ENCODE assay signal across 15 mouse cellular contexts in genomic region chr7:37774463-37774970, GRCm38 (mm10). TPM values are rescaled to one million over a fixed set of nuclear protein-coding genes. Genes with fewer than 3 reads are reported as not detected.
A peak's percentile ranks its signal among the peaks of the same experiment; 100 is the strongest.
DNase-seq lines count a peak whose midpoint lies in the region; ATAC-seq lines count a peak whose summit lies in the region.
"Had no signal": no experiment of that assay in that cellular context is flagged by ENCODE, and none has a peak within 500 bp of the region (broad histone marks: within the 10 kb centered on the region; RNA-seq: fewer than 3 reads in every experiment).

No protein-coding gene starts in this region.

- intact Hi-C loops in gastrocnemius, postnatal 14 days (cut with DNase I; ENCODE audit: low total_unique reads) = loop anchor here (5.0 kb wide), 1 partner anchor 397 kb away; no protein-coding TSS in a partner anchor

- peak; percentile 42 for DNase-seq in hindbrain, embryonic 11.5 days (ENCODE audit: low spot score)
- peak; percentile 32 for DNase-seq in cerebellum, adult 8-10 months
- peak; percentile 21 to 33 for DNase-seq in cerebellum, postnatal 25 days
- DNase-seq in thymus, postnatal 25 days = no peak
- no peak for DNase-seq in gastrocnemius, postnatal 14 days
- DNase-seq: adrenal gland, postnatal 10 days; kidney, adult 2 months; kidney, postnatal 4 days; thymus, adult 2 months had no signal

- no peak overlapping the region for H3K4me2 ChIP-seq in hindbrain, embryonic 11.5 days (replicated peaks; ENCODE audit: low read depth, low read length)
- no peak overlapping the region for H3K4me2 ChIP-seq in hindbrain, embryonic 12.5 days (replicated peaks)
- peak overlapping the region; percentile 10; the same call in 1 of the 2 replicates for H3K4me2 ChIP-seq in hindbrain, embryonic 16.5 days (ENCODE audit: low read length)
- H3K4me2 ChIP-seq: liver, embryonic 11.5 days; lung, embryonic 15.5 days had no signal

- H3K27me3 ChIP-seq in hindbrain, embryonic 11.5 days (ENCODE audit: control insufficient read depth, insufficient read depth, low read length) = no peaks in the 10 kb centered on the region; the same call in 1 of the 2 replicates
- H3K27me3 ChIP-seq in hindbrain, embryonic 12.5 days = peaks cover 9% of the 10 kb centered on the region; the same call in 1 of the 2 replicates
- H3K27me3 ChIP-seq in hindbrain, embryonic 16.5 days (replicated peaks; ENCODE audit: control insufficient read depth, insufficient read depth, low read length) = no peaks in the 10 kb centered on the region; the same call in 1 of the 2 replicates

- H3K36me3 ChIP-seq in hindbrain, embryonic 11.5 days (ENCODE audit: control insufficient read depth, insufficient read depth, low read length) = no peaks in the 10 kb centered on the region
- no peaks in the 10 kb centered on the region for H3K36me3 ChIP-seq in hindbrain, embryonic 12.5 days
- H3K36me3 ChIP-seq in hindbrain, embryonic 16.5 days (ENCODE audit: control insufficient read depth, insufficient read depth, low read length) = no peaks in the 10 kb centered on the region
- H3K36me3 ChIP-seq: lung, embryonic 15.5 days had no signal

- no peak overlapping the region for H3K4me3 ChIP-seq in hindbrain, embryonic 11.5 days (ENCODE audit: low read depth, low read length)
- H3K4me3 ChIP-seq in hindbrain, embryonic 12.5 days = no peak overlapping the region
- H3K4me3 ChIP-seq in hindbrain, embryonic 16.5 days (ENCODE audit: low read length) = no peak overlapping the region
- H3K4me3 ChIP-seq: lung, embryonic 15.5 days had no signal

- no peak overlapping the region for H3K27ac ChIP-seq in hindbrain, embryonic 11.5 days (ENCODE audit: low read depth, low read length)
- no peak overlapping the region for H3K27ac ChIP-seq in hindbrain, embryonic 12.5 days
- H3K27ac ChIP-seq in hindbrain, embryonic 16.5 days (ENCODE audit: low read depth, low read length) = no peak overlapping the region
- H3K27ac ChIP-seq: lung, embryonic 15.5 days had no signal

- H3K9ac ChIP-seq in hindbrain, embryonic 11.5 days (ENCODE audit: low read depth, low read length) = no peak overlapping the region
- H3K9ac ChIP-seq in hindbrain, embryonic 12.5 days = no peak overlapping the region
- H3K9ac ChIP-seq in hindbrain, embryonic 16.5 days (ENCODE audit: low read depth, low read length) = no peak overlapping the region
- H3K9ac ChIP-seq: lung, embryonic 15.5 days had no signal

- no peaks in the 10 kb centered on the region for H3K9me3 ChIP-seq in hindbrain, embryonic 11.5 days (ENCODE audit: control insufficient read depth, low read length)
- no peaks in the 10 kb centered on the region for H3K9me3 ChIP-seq in hindbrain, embryonic 12.5 days (replicated peaks)
- H3K9me3 ChIP-seq in hindbrain, embryonic 16.5 days (ENCODE audit: control insufficient read depth, low read length) = no peaks in the 10 kb centered on the region
- H3K9me3 ChIP-seq: lung, embryonic 15.5 days had no signal

- ATAC-seq in hindbrain, embryonic 11.5 days (ENCODE audit: low FRiP score) = no peak
- ATAC-seq in hindbrain, embryonic 12.5 days (ENCODE audit: low FRiP score) = no peak
- ATAC-seq in hindbrain, embryonic 16.5 days = no peak
- ATAC-seq: CD4-positive, CD25-positive, alpha-beta regulatory T cell, adult 4 months had no signal

- 23% methylated on average over 11 of the region's 11 CpGs for WGBS in hindbrain, embryonic 11.5 days
- 23% methylated on average over 11 of the region's 11 CpGs for WGBS in hindbrain, embryonic 12.5 days
- 37% methylated on average over 11 of the region's 11 CpGs for WGBS in hindbrain, embryonic 16.5 days

- H3K4me1 ChIP-seq in hindbrain, embryonic 11.5 days (replicated peaks; ENCODE audit: control insufficient read depth, insufficient read depth, low read length) = no peaks in the 10 kb centered on the region
- peaks cover 8% of the 10 kb centered on the region; the same call in 1 of the 2 replicates for H3K4me1 ChIP-seq in hindbrain, embryonic 12.5 days
- H3K4me1 ChIP-seq in hindbrain, embryonic 16.5 days (ENCODE audit: control insufficient read depth, insufficient read depth, low read depth, low read length) = peaks cover 4% of the 10 kb centered on the region

RNA-seq across cellular contexts. Expression of gene Zfp536, which starts 1.1 kb away (rescaled TPM):
- 27.0 and 34.2 TPM in 2 replicates for polyA plus RNA-seq in hindbrain, embryonic 11.5 days (2014; fragmentation: Nextera tagmentation; extraction: Ambion mirVana)
- 45.1 and 49.1 TPM in 2 replicates for polyA plus RNA-seq in hindbrain, embryonic 12.5 days (2016; fragmentation: Nextera tagmentation; extraction: Ambion mirVana)
- polyA plus RNA-seq in hindbrain, embryonic 16.5 days (2015; fragmentation: Nextera tagmentation; extraction: Ambion mirVana) = 28.5 and 31.0 TPM in 2 replicates
- 1 to 10 TPM; 2.2 to 2.7 TPM for total RNA-seq in gastrocnemius, postnatal 14 days (2021)
- total RNA-seq: MEL had no signal

Comparison
In these comparisons a context has a peak if more than half of its experiments do, and no peak if none do; other contexts are left out.
1. DNase-seq: peak in hindbrain, embryonic 11.5 days (single experiment), cerebellum, adult 8-10 months (single experiment) and cerebellum, postnatal 25 days (2 of 2); none in thymus, postnatal 25 days (single experiment) and gastrocnemius, postnatal 14 days (single experiment).